Mouse (Mus musculus) limb, embryonic 11.5 days (tissue): ENCODE data around the gene Anks1. TPM values are rescaled to one million over a fixed set of nuclear protein-coding genes. Genes with fewer than 3 reads are reported as not detected.

Experiments
- ATAC-seq: fragments of 200-750 bp; cut with Nextera tagmentation; 2 replicates; pipeline ENCODE4 v1.8.0; 2017; ENCODE audit warnings: low read depth; ENCODE audit not compliant: insufficient number of reproducible peaks, low FRiP score, low TSS enrichment
- DNase-seq: peaks from one replicate; pipeline ENCODE4 v3.0.0-alpha.2; 2015; ENCODE audit warnings: low spot score
- H3K27ac ChIP-seq: fragments of 300-500 bp; sonication (generic); replicated peaks from 2 replicates; pipeline ENCODE4 v1.5.1; 2014; ENCODE audit warnings: low read depth, mild to moderate bottlenecking, low read length
- H3K27me3 ChIP-seq: fragments of 300-500 bp; sonication (generic); 2 replicates; pipeline ENCODE4 v1.6.1; 2014; ENCODE audit warnings: mild to moderate bottlenecking, low read length, mixed read lengths; ENCODE audit not compliant: control insufficient read depth, insufficient read depth
- H3K36me3 ChIP-seq: fragments of 300-500 bp; sonication (generic); 2 replicates; pipeline ENCODE4 v1.6.1; 2014; ENCODE audit warnings: mild to moderate bottlenecking, low read length, moderate library complexity, mixed read lengths; ENCODE audit not compliant: control insufficient read depth, insufficient read depth
- H3K4me1 ChIP-seq: fragments of 300-500 bp; sonication (generic); 2 replicates; pipeline ENCODE4 v1.6.1; 2014; ENCODE audit warnings: low read length, mixed read lengths; ENCODE audit not compliant: control insufficient read depth, insufficient read depth
- H3K4me2 ChIP-seq: fragments of 300-500 bp; sonication (generic); 2 replicates; pipeline ENCODE4 v1.6.1; 2014; ENCODE audit warnings: low read depth, mild to moderate bottlenecking, moderate library complexity; ENCODE audit not compliant: severe bottlenecking
- H3K4me3 ChIP-seq: fragments of 300-500 bp; sonication (generic); 2 replicates; pipeline ENCODE4 v1.5.1; 2014; ENCODE audit warnings: low read depth, low read length
- H3K9ac ChIP-seq: fragments of 300-500 bp; sonication (generic); 2 replicates; pipeline ENCODE4 v1.6.1; 2014; ENCODE audit warnings: mild to moderate bottlenecking, low read length
- H3K9me3 ChIP-seq: fragments of 300-500 bp; sonication (generic); 2 replicates; pipeline ENCODE4 v1.6.1; 2016; ENCODE audit warnings: low read length; ENCODE audit not compliant: control insufficient read depth
- whole genome bisulfite sequencing: fragments of 180-500 bp; shearing (Covaris S2); extraction: QIAGEN DNeasy Blood & Tissue Kit; methylation state at CpG from one replicate; pipeline ENCODE4 v1.1.7; 2014; 5-methylcytosine and 5-hydroxymethylcytosine counted together
- polyA plus RNA-seq: library from polyadenylated mRNA; unstranded; fragments of >200 nt; fragmentation: Nextera tagmentation; extraction: Ambion mirVana; gene quantifications from 2 replicates; pipeline ENCODE4 v1.2.1, GENCODE M21; 2014

Anks1 gene
- polyA plus RNA-seq, 1 experiment from 2014 or later: 12.1 TPM

DNA sequence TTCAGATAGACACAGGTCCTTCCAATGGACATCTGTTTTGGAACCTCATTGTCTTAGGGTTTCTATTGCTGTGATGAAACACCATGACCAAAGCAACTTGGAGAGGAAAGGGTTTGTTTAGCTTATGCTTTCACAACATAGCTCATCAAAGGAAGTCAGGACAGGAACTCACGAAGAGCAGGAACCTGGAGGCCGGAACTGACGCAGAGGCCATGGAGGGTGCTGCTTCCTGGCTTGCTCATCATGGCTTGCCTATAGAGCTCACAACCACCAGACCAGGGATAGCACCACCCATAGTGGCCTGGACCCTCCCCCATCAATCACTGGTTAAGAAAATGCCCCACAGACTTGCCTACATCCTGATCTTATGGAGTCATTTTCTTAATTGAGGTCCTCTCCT, 26.0 kb downstream of the Anks1 start:
- WGBS: 90% methylated on average over 3 of the region's 3 CpGs
- H3K27me3 ChIP-seq: no peaks in the 10 kb centered on the region
- no peak overlapping the region for H3K27ac ChIP-seq
- no peak overlapping the region for H3K9ac ChIP-seq
- H3K36me3 ChIP-seq: no peaks in the 10 kb centered on the region
- H3K4me2 ChIP-seq: no peak overlapping the region
- no peak for DNase-seq
- H3K4me1 ChIP-seq: peaks cover 29% of the 10 kb centered on the region
- ATAC-seq: no peak
- H3K9me3 ChIP-seq: no peaks in the 10 kb centered on the region
- H3K4me3 ChIP-seq: no peak overlapping the region

DNA sequence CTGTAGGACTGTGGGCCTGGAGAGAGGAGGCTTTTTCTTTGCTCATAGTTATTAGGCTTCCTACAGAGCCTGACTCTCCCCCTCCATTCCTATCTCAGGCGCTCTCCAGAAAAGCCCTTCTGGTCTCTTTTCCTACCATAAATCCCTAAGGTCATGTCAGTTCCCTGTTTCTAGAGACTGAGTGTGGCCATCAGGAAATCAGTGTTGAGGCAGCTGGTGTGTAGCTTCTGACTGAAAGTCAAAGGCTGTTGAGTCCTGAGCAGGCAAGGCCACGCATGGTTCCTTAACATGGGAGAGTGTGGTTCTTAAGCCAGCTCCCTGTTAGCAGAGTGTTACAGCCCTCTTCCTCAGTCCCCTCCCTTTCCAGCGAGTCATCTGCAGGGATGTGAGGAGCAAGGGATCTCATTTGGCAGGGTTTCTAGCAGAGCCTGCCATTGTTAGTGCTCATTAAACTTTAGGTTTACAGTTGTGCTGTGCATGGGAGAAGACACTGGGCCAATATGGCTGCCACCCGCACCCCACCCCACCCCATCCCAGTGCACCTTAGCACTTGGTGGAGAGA, 28.0 kb downstream of the Anks1 start:
- Histone ChIP-seq H3K27me3 (no peaks in the 10 kb centered on the region), H3K4me3 (no peak overlapping the region), H3K9ac (peak overlapping the region; percentile 1; the same call in 1 of the 2 replicates), H3K4me1 (peaks cover 44% of the 10 kb centered on the region), H3K9me3 (no peaks in the 10 kb centered on the region), H3K36me3 (no peaks in the 10 kb centered on the region), H3K4me2 (no peak overlapping the region), H3K27ac (0 out of 2 replicates have a peak overlapping the region, but pooled peaks have one; percentile 36)
- no peak for DNase-seq
- WGBS: 77% methylated on average over 4 of the region's 4 CpGs
- ATAC-seq: no peak

DNA sequence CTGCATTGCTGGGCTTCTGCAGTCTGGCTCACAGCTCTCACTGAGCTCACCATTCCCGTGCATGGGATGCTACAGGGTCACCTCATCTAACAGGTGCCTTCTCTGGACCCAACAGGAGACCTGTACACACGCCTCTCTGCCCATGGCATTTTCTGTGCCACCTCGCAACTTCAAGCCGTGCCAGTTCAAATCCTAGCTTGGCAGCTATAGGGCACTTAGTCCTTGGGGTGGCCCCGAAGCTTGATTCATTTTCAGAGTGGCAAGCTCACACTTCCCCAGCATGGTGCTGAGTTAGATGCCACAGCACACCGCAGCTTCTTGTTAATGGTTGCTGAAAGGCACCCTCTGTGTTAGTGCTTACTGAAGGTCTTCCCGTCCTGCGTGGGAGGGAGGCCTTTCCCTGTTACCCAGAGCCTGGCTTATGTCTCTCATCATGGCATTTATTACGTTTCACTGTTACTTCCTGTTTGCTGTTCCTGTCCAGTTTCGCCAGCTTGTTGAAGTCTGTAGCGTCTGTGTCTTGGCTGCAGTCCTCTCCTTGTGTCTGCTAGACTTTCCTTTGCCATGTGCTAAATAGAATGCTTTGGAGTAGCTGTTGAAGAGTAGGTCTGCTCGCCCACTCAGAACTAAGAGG, 29.1 kb downstream of the Anks1 start:
- Histone ChIP-seq H3K27me3 (no peaks in the 10 kb centered on the region), H3K27ac (peak overlapping the region; percentile 75), H3K4me1 (peaks cover 44% of the 10 kb centered on the region), H3K9me3 (no peaks in the 10 kb centered on the region), H3K4me2 (no peak overlapping the region), H3K9ac (no peak overlapping the region), H3K4me3 (no peak overlapping the region), H3K36me3 (no peaks in the 10 kb centered on the region)
- WGBS: 53% methylated on average over 12 of the region's 12 CpGs
- DNase-seq (peak; percentile 40), ATAC-seq (no peak)

GRCm38 (mm10) chr17:27939028-27939427, 29.9 kb downstream of the Anks1 start:
- no peak overlapping the region for H3K9ac ChIP-seq
- no peak overlapping the region for H3K4me3 ChIP-seq
- ATAC-seq (no peak), DNase-seq (no peak)
- H3K4me2 ChIP-seq: no peak overlapping the region
- peaks cover 44% of the 10 kb centered on the region for H3K4me1 ChIP-seq
- no peaks in the 10 kb centered on the region for H3K9me3 ChIP-seq
- WGBS: 72% methylated on average over 5 of the region's 5 CpGs
- H3K36me3 ChIP-seq: no peaks in the 10 kb centered on the region
- H3K27me3 ChIP-seq: no peaks in the 10 kb centered on the region
- peak overlapping the region; percentile 75 for H3K27ac ChIP-seq

- no peak for ATAC-seq
Measured at GRCm38 (mm10) chr17:27940352-27940751, 31.2 kb downstream of the Anks1 start.

GRCm38 (mm10) chr17:27941178-27941577, 32.1 kb downstream of the Anks1 start:
- Histone ChIP-seq H3K9me3 (no peaks in the 10 kb centered on the region), H3K9ac (no peak overlapping the region), H3K36me3 (no peaks in the 10 kb centered on the region), H3K27me3 (no peaks in the 10 kb centered on the region), H3K27ac (0 out of 2 replicates have a peak overlapping the region, but pooled peaks have one; percentile 12), H3K4me3 (no peak overlapping the region), H3K4me2 (no peak overlapping the region), H3K4me1 (peaks cover 53% of the 10 kb centered on the region)
- DNase-seq: no peak
- ATAC-seq: no peak
- whole genome bisulfite sequencing: 63% methylated on average over 5 of the region's 5 CpGs

More at GRCm38 (mm10) chr17:27940352-27940751, 31.2 kb downstream of the Anks1 start:
- H3K9me3 ChIP-seq: no peaks in the 10 kb centered on the region
- peaks cover 45% of the 10 kb centered on the region for H3K4me1 ChIP-seq
- no peak overlapping the region for H3K4me3 ChIP-seq
- 27% methylated on average over 4 of the region's 4 CpGs for WGBS
- H3K4me2 ChIP-seq: no peak overlapping the region
- DNase-seq: peak; percentile 50
- peak overlapping the region; percentile 61 for H3K27ac ChIP-seq
- H3K27me3 ChIP-seq: no peaks in the 10 kb centered on the region
- no peaks in the 10 kb centered on the region for H3K36me3 ChIP-seq
- H3K9ac ChIP-seq: peak overlapping the region; percentile 22; the same call in 1 of the 2 replicates

DNA sequence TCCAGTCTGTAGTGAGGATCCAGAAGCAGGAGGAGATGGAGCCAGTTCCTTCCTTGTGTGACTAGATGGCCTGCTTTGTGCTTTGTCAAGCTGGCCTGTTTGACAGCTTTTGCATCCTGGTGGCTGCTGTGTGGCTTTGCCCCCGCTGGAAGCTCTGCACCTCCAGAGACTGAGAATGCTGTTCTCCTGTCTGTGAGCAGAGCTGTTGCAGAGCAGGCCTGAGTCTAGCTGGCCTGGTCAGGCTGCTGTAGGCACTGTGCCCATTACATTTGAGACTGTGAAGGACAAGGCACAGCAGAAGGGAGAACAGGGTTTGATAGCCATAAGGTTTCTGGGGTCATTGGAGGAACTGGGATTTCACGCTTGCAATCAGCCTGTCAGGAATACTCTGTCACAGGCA, 32.6 kb downstream of the Anks1 start:
- DNase-seq: no peak
- H3K27ac ChIP-seq: no peak overlapping the region
- H3K4me1 ChIP-seq: peaks cover 56% of the 10 kb centered on the region

GRCm38 (mm10) chr17:27942131-27942530, 33.0 kb downstream of the Anks1 start:
- no peak overlapping the region for H3K27ac ChIP-seq
- ATAC-seq: no peak
- no peaks in the 10 kb centered on the region for H3K36me3 ChIP-seq
- H3K27me3 ChIP-seq: no peaks in the 10 kb centered on the region
- H3K9ac ChIP-seq: no peak overlapping the region
- H3K9me3 ChIP-seq: no peaks in the 10 kb centered on the region
- H3K4me1 ChIP-seq: peaks cover 54% of the 10 kb centered on the region
- 89% methylated on average over 4 of the region's 4 CpGs for WGBS
- no peak for DNase-seq
- H3K4me2 ChIP-seq: no peak overlapping the region
- no peak overlapping the region for H3K4me3 ChIP-seq

More for the DNA sequence above, 32.6 kb downstream of the Anks1 start:
- Histone ChIP-seq H3K4me2 (no peak overlapping the region), H3K27me3 (no peaks in the 10 kb centered on the region), H3K9me3 (no peaks in the 10 kb centered on the region), H3K36me3 (no peaks in the 10 kb centered on the region), H3K9ac (no peak overlapping the region), H3K4me3 (no peak overlapping the region)
- no peak for ATAC-seq
- 60% methylated on average over 2 of the region's 2 CpGs for WGBS
